Mouse (Mus musculus): ENCODE measurements at regions not wholly inside any gene's neighbourhood (a gene's known extent, or its start where the extent isn't known, plus 50 kb on each side); places are given as distances from the start of the nearest gene placed in this dataset.

DNA sequence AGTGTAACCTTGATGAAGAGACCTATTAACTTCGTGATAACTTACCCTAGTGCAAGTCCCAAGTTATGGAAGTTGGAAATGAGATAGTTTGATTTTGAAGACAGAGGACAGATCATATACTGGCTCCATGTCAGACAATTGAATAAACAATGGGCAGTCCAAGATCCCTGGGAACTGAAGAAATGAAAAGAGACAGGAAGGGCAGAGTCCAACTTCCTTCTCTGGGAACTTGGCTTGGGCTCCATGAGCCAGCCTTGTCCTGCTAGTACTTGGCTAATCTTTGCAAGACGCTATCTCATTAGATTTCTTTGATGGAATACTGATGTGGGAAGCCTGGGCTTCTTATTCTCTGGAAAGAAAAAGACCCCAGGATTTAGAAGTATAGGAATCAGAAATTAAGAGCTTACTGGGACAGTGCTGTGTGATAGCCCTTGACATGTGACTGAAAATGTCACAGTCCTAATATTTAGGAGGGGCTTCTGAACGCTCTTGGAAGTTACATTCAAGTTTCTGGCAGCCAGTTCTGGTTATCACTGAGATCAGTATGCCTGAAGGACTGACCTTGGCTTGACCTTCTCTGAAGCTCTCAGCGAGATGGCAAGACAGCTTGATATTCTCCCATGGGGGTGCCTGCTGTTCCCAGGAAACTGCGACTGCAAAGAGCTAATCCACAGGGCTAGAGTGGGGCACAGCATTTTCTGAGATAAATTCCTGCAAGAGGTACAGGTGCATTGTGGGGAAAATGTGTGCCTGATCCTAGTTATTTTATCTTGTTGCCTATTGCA, 501.9 kb upstream of the Nrp1 start:
- WGBS: 62% methylated on average over 5 of the region's 5 CpGs
- no peak for TF ChIP-seq CTCF (IDR thresholded peaks at IDR 0.05; ENCODE audit: low read depth)
- ATAC-seq: no peak

DNA sequence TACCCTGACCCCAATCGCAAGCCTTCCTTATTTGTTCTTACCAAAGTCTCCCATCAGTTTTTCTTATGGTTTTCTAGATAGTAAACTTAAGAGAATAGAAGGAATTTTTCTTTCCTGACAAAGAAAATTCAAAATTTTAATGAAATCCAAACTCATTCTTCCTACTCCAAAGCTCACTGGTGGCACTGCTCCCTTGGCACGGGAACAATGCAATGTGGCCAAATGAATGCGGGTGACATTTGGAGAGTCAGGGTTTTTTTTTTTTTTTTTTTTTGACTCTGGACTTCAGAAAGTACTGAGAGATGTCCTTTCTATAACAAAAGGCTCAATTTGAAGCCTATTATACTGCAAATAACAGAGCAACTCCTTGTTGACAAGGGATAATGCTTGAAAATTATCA, 499.4 kb upstream of the Nrp1 start:
- no peak for ATAC-seq

More for the DNA sequence above, 501.9 kb upstream of the Nrp1 start:
- H3K4me2 ChIP-seq (ENCODE audit: low read depth): no peak overlapping the region
- no peak overlapping the region for H3K27ac ChIP-seq (ENCODE audit: low read depth, low read length)
- no peak for DNase-seq
- no peak overlapping the region for H3K9ac ChIP-seq
- H3K9me3 ChIP-seq (ENCODE audit: low read length): no peaks in the 10 kb centered on the region
- H3K4me1 ChIP-seq (ENCODE audit: insufficient read depth): no peaks in the 10 kb centered on the region
- no peaks in the 10 kb centered on the region for H3K27me3 ChIP-seq (ENCODE audit: insufficient read depth, low read length)
- H3K36me3 ChIP-seq (ENCODE audit: insufficient read depth): no peaks in the 10 kb centered on the region
- H3K4me3 ChIP-seq (ENCODE audit: low read depth, low read length): no peak overlapping the region

GRCm38 (mm10) chr8:127860376-127860775, 498.0 kb upstream of the Nrp1 start:
- H3K36me3 ChIP-seq (ENCODE audit: insufficient read depth): no peaks in the 10 kb centered on the region
- no peak overlapping the region for H3K27ac ChIP-seq (ENCODE audit: low read depth, low read length)
- no peak for TF ChIP-seq CTCF (IDR thresholded peaks at IDR 0.05; ENCODE audit: low read depth)
- no peaks in the 10 kb centered on the region for H3K27me3 ChIP-seq (ENCODE audit: insufficient read depth, low read length)
- WGBS: 64% methylated on average over 3 of the region's 3 CpGs
- ATAC-seq: no peak
- no peaks in the 10 kb centered on the region for H3K9me3 ChIP-seq (ENCODE audit: low read length)
- H3K9ac ChIP-seq: no peak overlapping the region
- H3K4me1 ChIP-seq (ENCODE audit: insufficient read depth): no peaks in the 10 kb centered on the region
- no peak overlapping the region for H3K4me2 ChIP-seq (ENCODE audit: low read depth)
- H3K4me3 ChIP-seq (ENCODE audit: low read depth, low read length): no peak overlapping the region
- DNase-seq: no peak

More for the DNA sequence above, 499.4 kb upstream of the Nrp1 start:
- TF ChIP-seq CTCF (IDR thresholded peaks at IDR 0.05; ENCODE audit: low read depth): no peak
- Histone ChIP-seq H3K4me2 (ENCODE audit: low read depth) (no peak overlapping the region), H3K36me3 (ENCODE audit: insufficient read depth) (no peaks in the 10 kb centered on the region), H3K9ac (no peak overlapping the region), H3K27me3 (ENCODE audit: insufficient read depth, low read length) (no peaks in the 10 kb centered on the region), H3K27ac (ENCODE audit: low read depth, low read length) (no peak overlapping the region), H3K4me1 (ENCODE audit: insufficient read depth) (no peaks in the 10 kb centered on the region), H3K4me3 (ENCODE audit: low read depth, low read length) (no peak overlapping the region), H3K9me3 (ENCODE audit: low read length) (no peaks in the 10 kb centered on the region)
- DNase-seq: peak; percentile 30
- WGBS: 52% methylated on average over 3 of the region's 3 CpGs

DNA sequence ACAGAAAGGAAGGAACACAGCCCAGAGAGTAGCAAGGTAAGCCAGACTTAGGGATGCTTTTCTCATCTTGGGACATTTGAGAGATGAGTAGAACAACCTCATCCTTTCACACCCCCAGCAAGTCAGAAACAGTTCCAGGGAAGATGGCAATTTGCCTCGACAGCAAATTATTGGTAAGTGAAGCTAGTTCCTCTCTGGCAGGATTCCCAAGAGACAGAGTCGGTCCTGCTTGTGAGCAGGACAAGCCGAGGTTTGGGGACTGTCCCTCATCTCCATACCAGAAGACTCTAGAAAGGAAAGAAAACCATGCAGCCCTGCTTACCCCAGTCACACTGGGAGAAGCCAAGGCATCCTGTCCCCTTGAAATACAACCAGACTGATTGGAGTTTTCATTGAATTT, 497.5 kb upstream of the Nrp1 start:
- 26% methylated on average over 3 of the region's 3 CpGs for WGBS
- H3K4me3 ChIP-seq (ENCODE audit: low read depth, low read length): no peak overlapping the region
- no peak overlapping the region for H3K9ac ChIP-seq
- ATAC-seq: no peak
- DNase-seq: no peak
- no peaks in the 10 kb centered on the region for H3K36me3 ChIP-seq (ENCODE audit: insufficient read depth)
- H3K27ac ChIP-seq (ENCODE audit: low read depth, low read length): no peak overlapping the region
- no peak overlapping the region for H3K4me2 ChIP-seq (ENCODE audit: low read depth)
- no peak for TF ChIP-seq CTCF (IDR thresholded peaks at IDR 0.05; ENCODE audit: low read depth)
- H3K4me1 ChIP-seq (ENCODE audit: insufficient read depth): no peaks in the 10 kb centered on the region
- H3K9me3 ChIP-seq (ENCODE audit: low read length): no peaks in the 10 kb centered on the region
- H3K27me3 ChIP-seq (ENCODE audit: insufficient read depth, low read length): no peaks in the 10 kb centered on the region

DNA sequence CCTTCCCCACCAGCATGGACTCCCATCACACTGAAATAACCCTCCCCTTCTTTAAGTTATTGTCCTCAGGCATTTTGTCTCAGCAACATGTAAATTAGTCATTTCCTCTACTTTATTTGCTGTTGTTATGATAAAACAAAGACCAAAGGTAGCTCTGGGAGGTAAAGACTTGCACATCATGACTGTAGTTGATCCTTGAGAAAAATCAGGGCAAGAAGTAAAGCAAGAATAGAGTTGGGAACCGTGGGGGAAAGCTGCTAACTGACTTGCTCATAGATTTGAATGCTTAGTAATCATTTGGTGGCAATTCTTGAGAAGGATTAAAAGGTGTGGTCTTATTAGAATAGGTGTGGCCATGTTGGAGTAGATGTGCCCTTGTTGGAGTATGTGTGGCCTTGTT, 473.8 kb upstream of the Nrp1 start:
- Histone ChIP-seq H3K4me3 (ENCODE audit: low read depth, low read length) (no peak overlapping the region), H3K4me1 (ENCODE audit: insufficient read depth) (no peaks in the 10 kb centered on the region), H3K27ac (ENCODE audit: low read depth, low read length) (no peak overlapping the region), H3K9me3 (ENCODE audit: low read length) (no peaks in the 10 kb centered on the region), H3K4me2 (ENCODE audit: low read depth) (no peak overlapping the region), H3K36me3 (ENCODE audit: insufficient read depth) (no peaks in the 10 kb centered on the region), H3K9ac (no peak overlapping the region), H3K27me3 (ENCODE audit: insufficient read depth, low read length) (no peaks in the 10 kb centered on the region; the same call in 1 of the 2 replicates)
- TF ChIP-seq CTCF (IDR thresholded peaks at IDR 0.05; ENCODE audit: low read depth): no peak
- WGBS: 83% methylated on average over 1 of the region's 1 CpGs
- ATAC-seq (no peak), DNase-seq (no peak)

- Histone ChIP-seq H3K27me3 (ENCODE audit: insufficient read depth, low read length) (no peaks in the 10 kb centered on the region; the same call in 1 of the 2 replicates), H3K36me3 (ENCODE audit: insufficient read depth) (no peaks in the 10 kb centered on the region), H3K27ac (ENCODE audit: low read depth, low read length) (no peak overlapping the region), H3K4me1 (ENCODE audit: insufficient read depth) (no peaks in the 10 kb centered on the region), H3K9ac (no peak overlapping the region), H3K4me3 (ENCODE audit: low read depth, low read length) (no peak overlapping the region), H3K4me2 (ENCODE audit: low read depth) (no peak overlapping the region), H3K9me3 (ENCODE audit: low read length) (no peaks in the 10 kb centered on the region)
- no peak for TF ChIP-seq CTCF (IDR thresholded peaks at IDR 0.05; ENCODE audit: low read depth)
- no peak for DNase-seq
- WGBS: 73% methylated on average over 3 of the region's 3 CpGs
- no peak for ATAC-seq
These were observed 473.2 kb upstream of the Nrp1 start for GRCm38 (mm10) chr8:127885211-127885610.

DNA sequence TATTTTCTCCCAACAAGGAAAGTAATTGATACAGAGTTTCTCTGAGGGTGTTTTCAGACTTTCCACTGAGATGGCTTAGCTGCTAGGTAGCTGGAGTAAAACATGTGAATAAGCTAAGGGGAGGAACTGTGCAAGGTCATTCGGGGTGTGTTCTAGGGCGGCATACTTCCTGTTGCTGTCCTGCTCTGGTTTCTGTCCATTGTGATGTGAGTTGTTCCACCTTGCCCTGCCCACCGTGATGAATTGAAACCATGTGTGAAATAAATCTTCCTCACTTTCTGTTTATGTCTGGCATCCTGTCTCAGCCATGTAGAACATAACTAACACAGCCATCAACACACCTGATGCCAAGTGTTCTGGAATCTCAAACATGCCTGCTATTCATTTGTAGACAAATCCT, 472.6 kb upstream of the Nrp1 start:
- Histone ChIP-seq H3K4me3 (ENCODE audit: low read depth, low read length) (no peak overlapping the region), H3K9ac (no peak overlapping the region), H3K4me2 (ENCODE audit: low read depth) (no peak overlapping the region), H3K9me3 (ENCODE audit: low read length) (no peaks in the 10 kb centered on the region), H3K27ac (ENCODE audit: low read depth, low read length) (no peak overlapping the region), H3K36me3 (ENCODE audit: insufficient read depth) (no peaks in the 10 kb centered on the region), H3K4me1 (ENCODE audit: insufficient read depth) (no peaks in the 10 kb centered on the region), H3K27me3 (ENCODE audit: insufficient read depth, low read length) (no peaks in the 10 kb centered on the region; the same call in 1 of the 2 replicates)
- DNase-seq (no peak), ATAC-seq (no peak)
- 83% methylated on average over 3 of the region's 3 CpGs for WGBS
- TF ChIP-seq CTCF (IDR thresholded peaks at IDR 0.05; ENCODE audit: low read depth): no peak
